Mouse (Mus musculus) CD4-positive, CD25-positive, alpha-beta regulatory T cell, adult 4 months (primary cell): ENCODE measurements around the gene Arhgap25. TPM values are rescaled to one million over a fixed set of nuclear protein-coding genes. Genes with fewer than 3 reads are reported as not detected.
A peak's percentile ranks its signal among the peaks of the same experiment; 100 is the strongest.
"Not testable (repeated sequence)": the region's sequence is repeated elsewhere in the genome, so short reads cannot be mapped to it uniquely, and the experiment has no call there.

ENCODE experiments used
- ATAC-seq: one replicate; pipeline ENCODE4 v1.8.0; 2017
- polyA plus RNA-seq, 2 experiments: library from polyadenylated mRNA; unstranded; fragments of 100-300 nt; shearing (Covaris generic); gene quantifications; one replicate each; pipeline ENCODE4 v1.2.1; 2017

Arhgap25 gene
- polyA plus RNA-seq, 2 experiments from 2014 or later, result 109 to 197 TPM

DNA sequence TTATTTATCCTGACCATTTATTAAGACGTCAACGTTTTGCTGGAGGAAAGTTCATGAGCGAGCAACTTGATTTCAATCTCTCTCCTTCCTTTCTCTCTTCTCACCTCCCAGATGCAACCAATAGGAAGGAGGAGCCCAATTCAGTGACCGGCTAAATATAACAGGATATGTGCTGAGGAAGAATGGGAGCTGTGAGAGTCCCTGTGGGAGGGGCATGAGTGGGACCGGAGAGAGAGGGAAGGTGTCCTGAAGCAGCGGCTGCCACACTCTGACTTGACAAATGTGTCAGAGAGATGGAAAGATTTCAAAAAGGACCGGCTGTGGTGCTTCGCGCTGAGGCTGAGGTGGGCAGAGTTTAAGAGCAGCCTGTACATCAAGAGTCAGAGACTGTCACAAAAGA is 2.6 kb upstream of the Arhgap25 start:
- peak; percentile 4 for ATAC-seq

DNA sequence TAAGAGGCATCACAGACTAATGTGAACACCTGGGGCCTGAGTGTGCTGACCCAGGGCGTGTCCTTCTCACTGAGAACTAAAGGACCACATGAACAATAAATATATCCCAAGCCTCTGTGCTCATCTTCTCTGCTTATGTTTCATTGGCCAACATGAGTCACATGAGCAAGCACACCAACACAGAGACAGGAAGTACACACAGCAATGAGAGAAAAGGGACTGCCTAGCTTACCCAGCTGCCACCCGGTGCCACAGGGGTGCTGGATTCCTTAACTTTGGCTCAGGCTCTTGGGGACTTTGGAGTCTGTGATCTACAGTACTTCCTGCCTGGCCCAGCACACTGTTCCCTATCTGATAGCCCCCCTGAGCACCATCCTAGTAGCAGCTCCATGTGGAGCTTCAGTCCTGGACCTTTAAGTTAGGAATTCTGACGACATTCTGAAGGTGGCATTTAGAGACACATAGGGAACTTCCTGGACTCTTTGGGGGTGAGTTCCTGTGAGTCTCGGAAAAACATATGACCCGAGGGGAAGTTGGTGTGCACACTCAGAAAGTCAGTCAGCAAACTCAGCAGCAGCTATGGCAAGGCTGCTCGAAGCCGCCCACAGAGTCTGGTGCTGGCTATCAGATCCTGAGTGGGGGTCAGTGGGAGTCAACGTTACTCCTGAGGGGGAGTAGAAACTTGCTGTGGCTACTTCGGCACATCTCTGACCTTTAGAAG is 2.0 kb upstream of the Arhgap25 start:
- peak; percentile 79 for ATAC-seq

DNA sequence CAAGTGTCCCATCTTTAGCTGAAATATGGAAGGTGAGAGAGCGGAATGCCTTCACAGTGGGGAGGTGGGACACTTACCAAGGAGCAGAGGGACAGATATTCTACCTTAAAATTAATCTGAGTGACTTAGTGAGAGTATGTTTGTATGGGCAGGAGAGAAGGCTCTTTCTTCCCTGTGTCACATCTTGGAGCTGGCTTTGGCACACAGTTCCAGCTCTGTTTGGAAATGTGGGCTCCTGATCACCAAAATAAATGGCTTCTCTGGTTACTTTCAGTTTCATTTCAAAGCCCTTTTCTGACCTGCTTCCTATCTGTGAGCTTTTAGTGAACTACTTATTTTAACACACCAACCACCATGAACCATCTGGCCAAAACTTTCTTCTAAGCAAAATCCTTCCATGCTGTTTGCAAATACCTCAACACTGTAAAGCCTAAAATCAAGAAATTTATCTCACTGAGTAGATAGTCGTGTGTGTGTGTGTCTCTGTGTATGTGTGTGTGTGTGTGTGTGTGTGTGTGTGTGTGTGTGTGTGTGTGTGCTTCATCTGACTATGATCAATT is 1.5 kb downstream of the Arhgap25 start:
- no peak for ATAC-seq

DNA sequence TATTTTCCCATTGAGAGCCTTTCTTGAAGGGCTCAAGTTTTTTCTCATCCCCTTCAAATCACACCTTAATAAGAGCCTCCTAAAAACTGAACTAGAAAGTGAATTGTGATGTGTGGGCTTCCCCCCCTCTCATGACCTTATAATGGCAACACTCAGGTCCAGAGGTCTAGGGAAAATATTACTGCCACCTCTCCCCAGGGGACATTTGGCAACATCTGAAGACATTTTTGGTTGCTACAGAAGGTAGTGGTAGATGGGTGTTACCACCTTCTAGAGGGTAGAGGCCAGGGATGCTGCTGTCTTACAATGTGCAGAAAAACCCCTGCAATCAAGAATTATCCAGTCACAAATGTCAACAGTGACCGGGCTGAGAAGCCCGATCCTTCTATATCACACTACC is 2.7 kb downstream of the Arhgap25 start:
- ATAC-seq, result no peak

DNA sequence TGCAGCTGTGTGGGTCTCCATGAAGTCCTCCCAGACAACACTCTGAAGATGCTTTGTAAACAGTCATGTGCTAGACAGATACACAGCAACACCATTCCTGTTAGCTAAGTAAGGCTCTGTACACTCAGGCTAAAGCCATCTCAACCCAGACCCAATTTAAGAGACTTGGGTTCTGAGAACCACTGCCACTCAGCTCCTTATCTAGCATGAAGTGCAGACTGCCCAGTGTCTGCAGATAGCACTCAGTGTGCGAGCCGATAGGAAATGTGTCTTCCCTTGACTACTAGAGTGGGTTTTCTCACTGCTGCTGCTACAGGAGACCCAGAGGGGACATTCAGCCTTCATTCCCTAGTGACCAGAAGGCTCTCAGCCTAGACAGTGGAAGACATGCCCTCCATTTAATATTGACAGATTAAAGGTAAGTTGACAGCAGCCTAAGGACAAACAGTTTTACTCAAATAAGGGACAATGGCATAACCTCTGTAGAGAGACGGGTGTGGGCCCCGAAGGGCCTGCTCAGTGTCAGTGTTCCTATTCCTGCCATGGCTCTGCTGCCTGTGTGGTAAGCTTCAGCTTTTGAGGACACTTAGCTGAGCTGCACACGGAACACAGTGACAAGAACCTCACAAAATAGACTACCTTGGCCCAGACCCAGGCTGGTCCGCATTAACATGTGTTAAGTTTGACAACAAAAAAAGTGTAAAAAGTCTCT is 5.1 kb downstream of the Arhgap25 start:
- no peak for ATAC-seq

DNA sequence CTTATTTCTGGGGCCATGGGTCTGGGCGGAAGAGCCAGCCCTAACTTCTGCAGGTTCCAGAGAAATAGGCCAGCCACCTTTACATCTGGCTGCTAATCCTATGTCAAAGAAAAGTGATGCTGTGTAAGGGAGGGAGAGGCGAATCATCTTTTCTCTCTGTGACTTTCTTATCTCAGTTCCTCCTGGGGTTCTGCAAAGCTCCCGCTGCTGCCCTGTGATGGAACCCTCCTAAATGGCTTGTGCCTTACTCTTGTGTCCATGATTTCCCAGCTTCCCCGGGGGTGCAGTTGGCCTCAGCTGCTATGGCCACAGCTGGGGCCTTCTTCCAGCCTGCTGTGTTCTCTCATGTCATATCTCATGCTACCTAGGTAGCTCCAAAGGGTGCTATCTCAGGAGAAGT is 5.7 kb downstream of the Arhgap25 start:
- ATAC-seq, result no peak

DNA sequence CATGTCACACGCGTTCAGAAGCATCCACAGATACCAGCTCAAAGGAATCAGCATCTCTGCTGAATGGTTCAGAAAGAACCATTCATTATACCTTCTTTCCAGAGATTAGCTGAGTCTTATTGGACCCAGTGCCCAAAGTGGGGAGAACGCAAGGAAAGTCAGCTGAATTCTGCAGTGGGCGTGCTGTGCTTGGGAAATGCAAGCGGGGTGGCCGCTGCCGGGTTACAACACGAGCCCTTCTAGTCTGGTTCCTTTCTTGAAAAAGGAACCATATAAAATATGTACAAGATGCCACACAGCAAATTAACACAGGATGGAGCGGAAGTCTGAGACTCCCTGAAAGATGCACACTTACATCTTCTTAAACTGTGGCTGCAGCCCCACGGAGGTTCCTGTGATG is 7.9 kb downstream of the Arhgap25 start:
- ATAC-seq, result no peak

DNA sequence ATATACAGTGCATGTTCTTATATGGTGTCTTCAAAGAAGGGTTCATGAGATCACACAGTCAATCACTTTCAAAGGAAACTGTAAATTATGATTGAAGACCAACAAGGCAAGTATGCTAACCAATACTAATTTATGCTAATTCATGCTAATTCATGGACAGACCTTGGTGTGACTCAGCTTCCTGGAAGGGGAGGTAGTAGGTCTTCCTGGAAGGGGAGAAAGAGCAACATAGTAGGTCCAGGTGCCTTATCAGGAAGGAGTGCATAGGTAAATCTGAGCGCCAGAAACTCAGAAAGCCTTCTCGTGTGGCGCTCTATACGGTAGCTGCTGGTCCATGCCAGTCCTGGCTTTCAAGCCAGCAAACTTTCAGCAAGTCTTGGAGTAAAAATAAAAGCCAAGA is 8.8 kb downstream of the Arhgap25 start:
- ATAC-seq, result peak; percentile 62

DNA sequence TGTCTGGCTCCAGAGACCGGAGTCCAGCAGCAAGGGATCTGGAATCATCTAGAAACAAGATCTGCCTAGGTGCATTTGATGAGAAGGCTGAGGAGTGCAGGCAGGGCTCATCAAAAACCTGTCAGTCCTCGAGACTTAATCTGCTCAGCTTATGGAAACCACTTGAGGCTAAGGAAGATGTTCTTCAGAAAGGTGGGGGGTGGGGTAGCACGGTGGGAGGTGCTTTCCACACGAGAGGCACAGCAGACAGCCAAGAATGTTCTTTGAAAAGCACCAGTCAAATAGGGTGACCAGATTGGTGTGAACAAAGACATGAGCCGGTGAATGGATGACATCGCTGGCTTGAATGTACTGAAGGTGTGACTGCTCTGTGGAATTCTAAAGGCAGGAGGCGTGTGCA is 9.3 kb downstream of the Arhgap25 start:
- ATAC-seq, result peak; percentile 28

DNA sequence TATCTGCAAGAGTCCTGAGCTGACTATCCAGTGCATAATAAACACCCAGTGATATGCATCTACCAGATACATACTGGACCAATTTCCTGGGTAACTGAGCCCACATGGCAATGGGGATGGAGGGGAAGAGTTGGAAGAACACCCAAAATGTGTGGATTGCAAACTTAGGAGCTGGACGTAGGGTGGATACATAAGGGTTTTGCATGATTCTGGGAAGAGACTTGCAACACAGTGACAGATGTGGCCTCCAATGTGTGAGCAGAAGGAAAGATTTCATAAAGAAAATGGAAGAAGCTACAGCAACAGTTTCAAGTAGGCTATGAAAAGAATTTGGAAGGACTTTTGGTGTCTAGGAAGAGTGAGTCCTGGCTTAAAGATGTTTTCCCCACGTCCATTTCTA is 10.0 kb downstream of the Arhgap25 start:
- ATAC-seq, result no peak

DNA sequence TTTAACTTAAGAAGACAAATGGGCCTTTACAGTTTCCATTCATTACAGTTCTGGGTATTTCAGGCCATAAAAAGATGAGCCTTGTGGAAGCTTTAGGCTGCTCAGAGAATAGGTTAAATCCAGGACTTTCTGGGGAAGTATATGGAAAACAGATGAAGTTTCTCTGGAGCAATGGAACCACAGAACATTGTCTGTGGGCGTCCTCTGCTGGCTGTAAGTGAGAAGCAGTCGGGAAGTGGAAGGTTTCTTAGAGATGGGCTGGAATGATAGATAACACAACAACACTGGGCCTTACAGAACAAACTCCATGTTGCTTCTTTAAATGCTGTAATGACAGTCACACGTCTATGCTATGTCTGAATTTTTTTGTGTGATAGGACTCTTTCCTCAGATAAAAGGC is 10.8 kb downstream of the Arhgap25 start:
- ATAC-seq, result no peak

DNA sequence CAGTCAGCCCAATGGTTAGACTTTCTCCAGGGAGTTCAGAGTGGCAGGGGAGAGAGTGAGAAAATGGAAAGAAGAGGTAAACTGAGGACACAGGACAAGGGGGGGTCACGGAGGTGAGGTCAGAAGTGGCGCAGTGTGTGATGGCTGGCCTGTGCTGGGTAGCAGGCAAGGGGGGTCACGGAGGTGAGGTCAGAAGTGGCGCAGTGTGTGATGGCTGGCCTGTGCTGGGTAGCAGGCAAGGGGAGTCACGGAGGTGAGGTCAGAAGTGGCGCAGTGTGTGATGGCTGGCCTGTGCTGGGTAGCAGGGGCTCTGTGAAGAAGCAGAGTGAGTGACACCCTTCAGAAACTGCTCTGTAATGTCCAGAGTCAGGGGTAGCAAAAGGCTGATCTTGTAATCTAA is 11.4 kb downstream of the Arhgap25 start:
- not testable (repeated sequence) for ATAC-seq

DNA sequence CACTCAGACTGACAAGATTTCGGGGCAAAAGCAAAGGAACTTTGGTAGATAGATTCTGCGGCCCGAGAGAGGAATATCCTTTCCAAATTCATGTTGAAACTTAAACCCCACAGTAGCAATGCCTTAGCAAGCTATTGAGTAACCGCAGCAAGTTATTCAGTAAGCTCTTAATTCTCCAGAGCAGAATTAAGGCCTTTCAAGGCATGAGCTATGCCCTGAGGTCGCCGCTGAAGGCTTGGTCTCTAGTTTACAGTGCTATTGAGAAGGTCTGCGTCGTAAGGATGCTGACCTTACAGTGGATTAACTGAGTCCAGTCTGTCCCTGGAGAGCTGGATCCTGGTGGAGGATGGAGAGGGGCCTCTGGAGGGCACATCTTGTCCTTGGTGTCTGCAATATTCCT is 12.5 kb downstream of the Arhgap25 start:
- no peak for ATAC-seq

DNA sequence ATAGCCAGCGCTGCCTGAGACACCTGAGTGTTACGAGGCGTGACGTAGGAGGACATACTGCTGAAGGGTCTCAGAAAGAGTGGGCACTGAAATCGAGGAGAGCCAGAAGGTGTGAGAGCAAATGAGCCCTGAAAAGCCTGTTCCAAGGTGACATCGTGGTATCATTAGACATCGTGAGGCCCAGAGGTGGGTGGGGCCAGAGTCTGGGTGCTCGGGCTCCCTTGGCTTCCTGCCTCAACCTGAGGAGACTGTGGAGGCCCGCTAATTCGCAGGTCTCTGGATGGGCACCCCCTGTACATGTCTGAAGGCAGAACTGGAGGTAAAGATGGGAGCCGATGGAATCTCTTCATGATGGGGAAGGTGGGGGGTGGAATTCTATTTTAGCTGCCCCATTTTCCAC is 13.2 kb downstream of the Arhgap25 start:
- peak; percentile 54 for ATAC-seq

DNA sequence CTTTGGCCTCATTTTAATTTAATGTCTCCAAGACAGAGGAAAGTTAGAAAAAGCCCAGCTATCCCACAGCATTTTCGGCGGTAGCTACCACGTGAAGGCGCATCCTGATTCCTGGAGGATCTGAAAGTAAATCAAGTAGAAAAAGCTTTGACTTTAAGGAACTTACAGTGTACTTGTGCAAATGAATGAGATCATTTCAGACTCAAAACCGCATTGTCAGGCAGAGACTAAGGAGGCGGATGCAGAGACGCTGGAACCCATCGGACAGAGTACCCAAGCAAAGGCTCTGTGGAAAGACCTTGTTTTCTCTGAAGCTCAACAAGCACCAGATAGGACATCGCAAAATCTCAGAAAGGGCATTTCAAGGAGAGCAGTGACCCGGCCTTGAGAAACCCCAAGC is 14.4 kb downstream of the Arhgap25 start:
- ATAC-seq, result no peak

DNA sequence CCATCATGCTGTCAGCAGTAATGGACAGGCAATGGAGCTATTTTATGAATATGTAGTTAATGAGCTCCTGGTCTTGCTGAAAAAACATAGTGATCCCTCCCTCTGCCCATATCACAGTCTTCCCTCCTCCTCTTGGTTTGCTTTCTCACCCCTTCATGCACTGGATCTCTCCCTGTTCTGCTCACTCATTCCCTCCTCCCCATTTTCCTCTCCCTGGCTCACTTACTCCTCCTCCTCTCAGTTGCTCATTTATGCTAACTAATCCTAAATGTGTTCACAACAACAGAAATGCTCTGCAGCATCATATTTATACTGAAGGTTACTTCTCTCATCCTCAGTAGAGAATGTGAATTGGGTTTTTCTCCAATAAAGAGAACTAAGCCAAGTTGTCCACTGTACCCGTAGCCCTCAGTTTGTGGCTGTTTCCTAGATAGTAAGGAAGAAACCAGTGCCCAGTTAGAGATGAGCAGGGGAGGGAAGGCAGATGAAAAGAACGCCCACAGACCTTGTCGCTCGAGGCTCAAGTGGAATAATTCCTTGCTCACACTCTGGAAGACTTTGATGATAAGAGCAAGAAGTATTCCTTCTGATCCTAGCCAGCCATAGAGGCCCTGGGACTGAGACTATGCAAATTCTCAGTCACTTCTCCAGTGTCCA is 15.2 kb downstream of the Arhgap25 start:
- ATAC-seq, result no peak

DNA sequence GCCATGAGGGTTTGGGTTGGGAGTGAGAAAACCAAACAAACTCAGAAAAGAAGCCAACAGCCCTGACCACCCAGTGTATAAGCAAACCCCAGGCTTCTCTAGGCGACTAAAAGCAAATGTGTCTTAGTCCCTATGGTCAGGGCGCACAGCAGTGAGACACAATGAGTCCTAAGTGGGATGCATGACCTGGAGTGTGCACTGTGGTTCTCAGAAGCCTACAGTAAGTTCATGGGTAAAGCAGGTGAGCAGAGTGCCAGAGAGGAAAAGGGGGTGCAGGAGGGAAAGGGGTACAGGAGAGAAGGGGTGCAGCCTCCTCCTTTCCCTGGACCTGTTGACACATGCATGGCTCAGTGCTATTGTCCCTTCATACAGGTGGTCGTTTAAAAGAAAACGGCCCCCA is 18.7 kb downstream of the Arhgap25 start:
- ATAC-seq, result no peak

DNA sequence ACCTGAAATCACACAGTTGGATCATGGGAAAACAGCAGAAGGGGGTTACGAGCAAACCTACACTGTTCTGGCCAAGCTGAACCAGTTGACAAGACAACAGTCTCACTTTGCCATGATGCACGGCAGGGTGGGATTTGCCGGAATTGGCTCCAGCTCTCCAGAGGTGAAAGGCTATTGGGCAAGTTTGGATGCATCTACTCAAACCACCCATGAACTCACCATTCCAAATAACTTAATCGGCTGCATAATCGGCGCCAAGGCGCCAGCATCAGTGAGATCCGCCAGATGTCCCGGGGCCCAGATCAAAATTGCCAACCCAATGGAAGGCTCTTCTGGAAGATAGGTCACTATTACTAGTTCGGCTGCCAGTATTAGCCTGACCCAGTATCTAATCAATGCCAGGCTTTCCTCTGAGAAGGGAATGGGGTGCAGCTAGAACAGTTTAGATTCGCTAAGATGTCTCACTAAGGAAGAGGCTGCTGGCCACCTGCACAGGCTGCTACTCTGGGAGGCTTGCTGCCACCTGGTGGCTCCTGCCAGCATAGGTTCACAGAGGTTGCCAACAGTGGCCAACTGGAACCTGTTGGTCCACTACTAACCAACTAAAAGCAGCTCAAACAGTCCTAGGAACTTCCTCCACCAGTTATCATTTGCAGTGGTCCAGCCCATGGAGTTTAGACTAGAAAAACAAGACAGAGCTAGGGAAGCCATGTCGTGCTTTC is 19.9 kb downstream of the Arhgap25 start:
- ATAC-seq, result peak; percentile 76

DNA sequence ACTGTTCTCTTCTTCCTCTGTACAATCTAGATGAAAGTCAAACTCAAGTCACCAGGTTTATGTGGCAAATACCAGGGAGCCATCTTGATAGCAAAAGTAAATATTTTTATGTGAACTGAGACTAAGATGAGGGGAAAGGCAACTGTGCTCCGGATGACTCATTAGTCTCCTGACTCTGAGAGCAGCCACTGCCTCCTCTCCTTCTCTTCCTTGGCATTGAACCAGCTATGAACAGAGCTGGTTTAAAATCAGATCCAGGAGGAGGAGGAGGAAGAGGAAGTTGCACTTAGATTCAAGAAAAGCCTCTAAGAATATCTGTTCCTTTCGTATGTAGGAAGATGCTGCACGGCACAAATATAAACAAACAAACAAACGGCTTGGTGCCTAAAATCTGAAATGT is 22.1 kb downstream of the Arhgap25 start:
- peak; percentile 56 for ATAC-seq

DNA sequence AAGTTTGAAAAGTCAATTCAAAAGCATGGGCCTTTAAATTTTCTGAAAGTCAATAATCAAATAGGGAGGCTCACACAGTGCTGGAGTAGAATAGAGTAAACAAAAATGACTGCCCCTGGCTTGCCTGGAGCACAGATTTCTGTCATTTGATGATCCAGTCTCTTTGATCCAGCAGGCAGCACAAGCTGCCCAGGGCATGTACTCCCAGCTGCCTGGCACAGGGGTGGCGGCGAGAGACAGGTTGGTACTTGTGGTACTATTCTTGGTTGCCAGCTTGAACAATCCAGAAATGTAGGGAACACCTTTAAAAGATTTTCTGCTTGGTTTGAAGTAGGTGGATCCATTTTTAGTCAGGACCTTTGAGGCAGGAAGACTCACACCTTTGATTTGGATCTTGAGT is 23.3 kb downstream of the Arhgap25 start:
- ATAC-seq, result no peak

DNA sequence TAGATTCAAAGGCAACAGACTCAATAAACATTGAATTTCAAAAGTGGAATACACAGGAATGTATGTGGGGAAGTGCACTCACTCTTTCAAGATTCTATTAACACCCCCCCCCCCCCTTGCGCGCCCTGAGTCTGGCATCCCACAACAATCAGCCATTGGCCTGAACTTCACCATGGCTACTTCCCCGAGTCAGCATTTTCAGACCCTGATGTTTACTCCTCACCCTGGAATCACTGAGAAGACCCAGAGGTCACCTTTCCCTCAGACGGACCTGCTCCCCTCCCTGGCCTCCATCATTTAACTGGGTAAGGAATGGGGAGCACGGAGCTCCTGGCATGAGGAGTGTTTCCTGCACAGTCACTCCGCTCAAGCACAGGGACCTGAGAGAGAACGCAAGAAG is 28.2 kb downstream of the Arhgap25 start:
- no peak for ATAC-seq

DNA sequence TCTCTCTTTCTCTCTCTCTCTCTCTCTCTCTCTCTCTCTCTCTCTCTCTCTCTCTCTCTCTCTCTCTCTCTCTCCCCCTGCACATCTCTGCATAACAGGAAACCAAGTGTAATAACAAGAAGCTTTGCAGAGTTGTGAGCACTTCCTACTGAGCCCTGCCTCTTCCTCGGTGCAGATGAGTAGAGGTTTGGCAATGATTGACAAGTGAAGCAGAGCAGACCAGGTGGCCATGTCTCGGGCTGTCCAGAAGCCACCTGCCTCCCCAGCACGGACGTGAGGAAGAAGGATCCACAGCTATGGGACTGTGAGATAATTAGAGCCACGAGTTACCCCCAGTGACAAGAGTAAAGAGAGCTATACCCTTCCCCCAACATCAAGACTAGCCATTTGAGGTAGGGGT is 29.1 kb downstream of the Arhgap25 start:
- ATAC-seq, result peak; percentile 62

DNA sequence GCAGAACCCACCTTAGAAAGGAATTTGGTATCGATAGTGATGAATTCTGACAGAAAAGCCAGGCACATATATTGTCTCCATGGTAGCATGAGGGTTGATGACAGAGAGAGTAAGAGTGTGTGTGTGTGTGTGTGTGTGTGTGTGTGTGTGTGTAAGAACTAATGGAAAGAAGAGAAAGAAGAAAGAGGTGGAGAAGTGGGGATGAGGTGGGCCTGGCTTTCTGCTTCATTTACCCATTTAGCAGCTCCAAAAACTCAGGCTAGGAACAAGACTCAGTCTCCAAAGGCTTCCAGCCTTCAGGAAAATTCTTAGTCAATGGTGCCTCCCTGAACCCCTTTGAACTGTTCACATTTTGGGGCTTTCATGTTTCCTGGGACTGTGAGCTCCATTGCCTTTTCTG is 29.5 kb downstream of the Arhgap25 start:
- ATAC-seq, result no peak
